ENCODE assay signal across 23 mouse cellular contexts in the genomic region with DNA sequence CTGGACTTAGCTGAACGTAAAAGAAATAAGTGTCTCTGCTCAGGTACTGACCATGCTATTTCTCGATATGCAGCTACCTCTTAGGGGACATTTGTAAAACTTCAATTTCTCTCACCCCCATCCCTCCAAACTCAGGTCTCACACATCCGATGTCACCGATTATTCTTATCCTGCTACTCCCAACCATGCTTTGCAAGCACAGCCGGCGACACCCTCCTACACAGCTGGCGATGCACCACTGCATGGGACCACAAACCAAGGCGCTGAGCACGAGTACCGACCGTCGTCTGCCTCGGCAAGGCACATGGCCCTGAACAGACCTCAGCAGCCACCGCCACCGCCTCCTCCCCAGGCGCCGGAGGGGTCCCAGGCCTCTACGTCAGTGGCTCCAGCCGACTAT. TPM values are rescaled to one million over a fixed set of nuclear protein-coding genes. Genes with fewer than 3 reads are reported as not detected.
DNase-seq lines count a peak whose midpoint lies in the region; ATAC-seq lines count a peak whose summit lies in the region.
"Had no signal": no experiment of that assay in that cellular context is flagged by ENCODE, and none has a peak within 500 bp of the region (broad histone marks: within the 10 kb centered on the region; RNA-seq: fewer than 3 reads in every experiment).

No protein-coding gene starts in this region.

- ATAC-seq in frontal cortex, adult (ENCODE audit: low TSS enrichment) = peak; percentile 58
- ATAC-seq: activated CD4-positive, CD25-positive, alpha-beta regulatory T cell, adult 4 months; CD4-positive, CD25-positive, alpha-beta regulatory T cell, adult 4 months; forebrain, embryonic 13.5 days; forebrain, embryonic 15.5 days; Patski had no signal

- intact Hi-C loops in left cerebral cortex, postnatal 36 days (cut with DNase I) = no loop called here
- intact Hi-C loops in left cerebral cortex, postnatal 4 days (cut with DNase I) = loop anchor here (5.0 to 10.0 kb wide), 2 partner anchors 134 to 272 kb away; no protein-coding TSS in a partner anchor

- no peak for DNase-seq in frontal cortex, postnatal 14 days (ENCODE audit: low spot score in 2 of 2)
- peak; percentile 19 to 32 for DNase-seq in left cerebral cortex, postnatal 36 days (ENCODE audit: low spot score in 2 of 2)
- DNase-seq in left cerebral cortex, postnatal 4 days = no peak
- DNase-seq in right cerebral cortex, adult 18-20 months = peak; percentile 52
- DNase-seq in right cerebral cortex, postnatal 14 days = no peak
- DNase-seq: adrenal gland, adult 8-10 months; adrenal gland, postnatal 14 days; adrenal gland, postnatal 36 days; B cell, adult 2 months; cerebellum, adult 11-12 months; cerebellum, adult 2 months; cerebellum, adult 9-10 months; cerebellum, postnatal 10 days; cerebellum, postnatal 25 days had no signal

RNA-seq across cellular contexts. Expression of gene Gm6408, which starts 15.1 kb away (rescaled TPM):
- not detected for total RNA-seq in left cerebral cortex, postnatal 36 days (2021)
- not detected for total RNA-seq in left cerebral cortex, postnatal 4 days (2021)
- total RNA-seq: adrenal gland, adult 18-20 months; adrenal gland, adult 8-10 months; adrenal gland, postnatal 14 days; adrenal gland, postnatal 36 days; CH12.LX; G1E had no signal

RNA-seq across cellular contexts. Expression of gene Gm6370, which starts 24.5 kb away (rescaled TPM):
- not detected for total RNA-seq in left cerebral cortex, postnatal 36 days (2021)
- not detected for total RNA-seq in left cerebral cortex, postnatal 4 days (2021)
- total RNA-seq: adrenal gland, adult 18-20 months; adrenal gland, adult 8-10 months; adrenal gland, postnatal 14 days; adrenal gland, postnatal 36 days; CH12.LX; G1E had no signal

RNA-seq across cellular contexts. Expression of gene 4930449I24Rik, which starts 35.5 kb away (rescaled TPM):
- not detected for total RNA-seq in left cerebral cortex, postnatal 36 days (2021)
- not detected for total RNA-seq in left cerebral cortex, postnatal 4 days (2021)
- total RNA-seq: adrenal gland, adult 18-20 months; adrenal gland, adult 8-10 months; adrenal gland, postnatal 14 days; adrenal gland, postnatal 36 days; CH12.LX; G1E had no signal

RNA-seq across cellular contexts. Expression of gene Gm3402, which starts 47.3 kb away (rescaled TPM):
- total RNA-seq in left cerebral cortex, postnatal 36 days (2021) = not detected
- not detected for total RNA-seq in left cerebral cortex, postnatal 4 days (2021)
- total RNA-seq: adrenal gland, adult 18-20 months; adrenal gland, adult 8-10 months; adrenal gland, postnatal 14 days; adrenal gland, postnatal 36 days; CH12.LX; G1E had no signal

RNA-seq across cellular contexts. Expression of gene Gm3404, which starts 58.9 kb away (rescaled TPM):
- total RNA-seq in left cerebral cortex, postnatal 36 days (2021) = not detected
- total RNA-seq in left cerebral cortex, postnatal 4 days (2021) = not detected
- total RNA-seq: adrenal gland, adult 18-20 months; adrenal gland, adult 8-10 months; adrenal gland, postnatal 14 days; adrenal gland, postnatal 36 days; CH12.LX; G1E had no signal

Comparison
In these comparisons a context has a peak if more than half of its experiments do, and no peak if none do; other contexts are left out.
1. DNase-seq: peak in left cerebral cortex, postnatal 36 days (2 of 2) and right cerebral cortex, adult 18-20 months (single experiment); none in frontal cortex, postnatal 14 days (0 of 2), left cerebral cortex, postnatal 4 days (single experiment) and right cerebral cortex, postnatal 14 days (single experiment).